Mouse (Mus musculus): Measurements from ENCODE around the gene Ppid. TPM values are rescaled to one million over a fixed set of nuclear protein-coding genes. Genes with fewer than 3 reads are reported as not detected.

The Ppid gene
- polyA plus RNA-seq, 1 experiment from 2014 or later = 161 TPM

- no peak overlapping the region for H3K4me3 ChIP-seq
- no peak overlapping the region for H3K9ac ChIP-seq
- WGBS = 26% methylated on average over 10 of the region's 10 CpGs
- H3K4me2 ChIP-seq = 0 out of 2 replicates have a peak overlapping the region, but pooled peaks have one; percentile 11
- H3K36me3 ChIP-seq = no peaks in the 10 kb centered on the region
- H3K27ac ChIP-seq (replicated peaks) = peak overlapping the region; percentile 64
- H3K9me3 ChIP-seq = no peaks in the 10 kb centered on the region
- no peaks in the 10 kb centered on the region for H3K27me3 ChIP-seq
- peak; percentile 69 for ATAC-seq (ENCODE audit: low read depth)
- peaks cover 13% of the 10 kb centered on the region; the same call in 1 of the 2 replicates for H3K4me1 ChIP-seq (replicated peaks)
Measured at GRCm38 (mm10) chr3:79575576-79576467, 15.3 kb upstream of the Ppid start.

GRCm38 (mm10) chr3:79576468-79576816, 14.7 kb upstream of the Ppid start:
- WGBS = 29% methylated on average over 3 of the region's 3 CpGs
- Histone ChIP-seq H3K27me3 (no peaks in the 10 kb centered on the region), H3K36me3 (no peaks in the 10 kb centered on the region), H3K9ac (no peak overlapping the region), H3K9me3 (no peaks in the 10 kb centered on the region), H3K4me2 (0 out of 2 replicates have a peak overlapping the region, but pooled peaks have one; percentile 11), H3K4me3 (no peak overlapping the region), H3K27ac (replicated peaks) (peak overlapping the region; percentile 64), H3K4me1 (replicated peaks) (peaks cover 13% of the 10 kb centered on the region; the same call in 1 of the 2 replicates)
- 0 out of 2 replicates have a peak, but pooled peaks have one; percentile 20 for ATAC-seq (ENCODE audit: low read depth)

- no peak overlapping the region for H3K4me3 ChIP-seq
- H3K4me2 ChIP-seq = no peak overlapping the region
- H3K4me1 ChIP-seq (replicated peaks) = peaks cover 13% of the 10 kb centered on the region; the same call in 1 of the 2 replicates
- H3K9ac ChIP-seq = no peak overlapping the region
- H3K9me3 ChIP-seq = no peaks in the 10 kb centered on the region
- no peaks in the 10 kb centered on the region for H3K27me3 ChIP-seq
- no peaks in the 10 kb centered on the region for H3K36me3 ChIP-seq
- WGBS = 36% methylated on average over 5 of the region's 5 CpGs
- 0 out of 2 replicates have a peak overlapping the region, but pooled peaks have one; percentile 64 for H3K27ac ChIP-seq (replicated peaks)
- ATAC-seq (ENCODE audit: low read depth) = peak; percentile 49; the same call in 1 of the 2 replicates
Measured at GRCm38 (mm10) chr3:79576865-79577264, 14.3 kb upstream of the Ppid start.

GRCm38 (mm10) chr3:79577606-79578005, 13.5 kb upstream of the Ppid start:
- Histone ChIP-seq H3K4me3 (no peak overlapping the region), H3K27ac (replicated peaks) (no peak overlapping the region), H3K4me1 (replicated peaks) (peaks cover 13% of the 10 kb centered on the region; the same call in 1 of the 2 replicates), H3K27me3 (no peaks in the 10 kb centered on the region), H3K4me2 (no peak overlapping the region), H3K9me3 (no peaks in the 10 kb centered on the region), H3K36me3 (no peaks in the 10 kb centered on the region), H3K9ac (no peak overlapping the region)
- 91% methylated on average over 6 of the region's 6 CpGs for WGBS
- ATAC-seq (ENCODE audit: low read depth) = no peak

GRCm38 (mm10) chr3:79578164-79578563, 13.0 kb upstream of the Ppid start:
- H3K36me3 ChIP-seq = no peaks in the 10 kb centered on the region
- no peak overlapping the region for H3K27ac ChIP-seq (replicated peaks)
- H3K27me3 ChIP-seq = no peaks in the 10 kb centered on the region
- H3K4me2 ChIP-seq = no peak overlapping the region
- no peak overlapping the region for H3K9ac ChIP-seq
- ATAC-seq (ENCODE audit: low read depth) = no peak
- 83% methylated on average over 6 of the region's 6 CpGs for WGBS
- no peaks in the 10 kb centered on the region for H3K9me3 ChIP-seq
- H3K4me1 ChIP-seq (replicated peaks) = peaks cover 13% of the 10 kb centered on the region; the same call in 1 of the 2 replicates
- no peak overlapping the region for H3K4me3 ChIP-seq

GRCm38 (mm10) chr3:79579891-79580575, 11.1 kb upstream of the Ppid start:
- Histone ChIP-seq H3K27ac (replicated peaks) (no peak overlapping the region), H3K4me1 (replicated peaks) (peaks cover 13% of the 10 kb centered on the region; the same call in 1 of the 2 replicates), H3K4me3 (no peak overlapping the region), H3K27me3 (no peaks in the 10 kb centered on the region), H3K9me3 (no peaks in the 10 kb centered on the region), H3K9ac (no peak overlapping the region), H3K36me3 (no peaks in the 10 kb centered on the region), H3K4me2 (no peak overlapping the region)
- ATAC-seq (ENCODE audit: low read depth) = no peak
- WGBS = 87% methylated on average over 5 of the region's 5 CpGs

- Histone ChIP-seq H3K4me3 (no peak overlapping the region), H3K4me2 (no peak overlapping the region), H3K27me3 (no peaks in the 10 kb centered on the region), H3K36me3 (no peaks in the 10 kb centered on the region), H3K27ac (replicated peaks) (no peak overlapping the region), H3K9ac (no peak overlapping the region), H3K9me3 (no peaks in the 10 kb centered on the region), H3K4me1 (replicated peaks) (peaks cover 5% of the 10 kb centered on the region)
- peak; percentile 73 for ATAC-seq (ENCODE audit: low read depth)
- 7% methylated on average over 6 of the region's 6 CpGs for WGBS
Measured at GRCm38 (mm10) chr3:79586804-79587203, 4.3 kb upstream of the Ppid start.

- Histone ChIP-seq H3K9ac (no peak overlapping the region), H3K27me3 (no peaks in the 10 kb centered on the region), H3K27ac (replicated peaks) (no peak overlapping the region), H3K4me1 (replicated peaks) (peaks cover 19% of the 10 kb centered on the region), H3K4me2 (no peak overlapping the region), H3K36me3 (peaks cover 8% of the 10 kb centered on the region), H3K4me3 (no peak overlapping the region), H3K9me3 (no peaks in the 10 kb centered on the region)
- ATAC-seq (ENCODE audit: low read depth) = no peak
- WGBS = 83% methylated on average over 2 of the region's 2 CpGs
Measured at GRCm38 (mm10) chr3:79589671-79590070, 1.5 kb upstream of the Ppid start.

- Histone ChIP-seq H3K4me3 (peak overlapping the region; percentile 92), H3K4me1 (replicated peaks) (peaks cover 19% of the 10 kb centered on the region), H3K27me3 (no peaks in the 10 kb centered on the region), H3K9me3 (no peaks in the 10 kb centered on the region), H3K27ac (replicated peaks) (peak overlapping the region; percentile 82), H3K9ac (peak overlapping the region; percentile 85), H3K4me2 (peak overlapping the region; percentile 90), H3K36me3 (peaks cover 29% of the 10 kb centered on the region)
- peak; percentile 14; the same call in 1 of the 2 replicates for ATAC-seq (ENCODE audit: low read depth)
- WGBS = 6% methylated on average over 15 of the region's 15 CpGs
Measured at GRCm38 (mm10) chr3:79591793-79592471, 790 bp downstream of the Ppid start.

- Histone ChIP-seq H3K4me3 (no peak overlapping the region), H3K4me1 (replicated peaks) (peaks cover 19% of the 10 kb centered on the region), H3K27ac (replicated peaks) (no peak overlapping the region), H3K36me3 (peaks cover 58% of the 10 kb centered on the region), H3K9ac (no peak overlapping the region), H3K27me3 (no peaks in the 10 kb centered on the region), H3K4me2 (no peak overlapping the region), H3K9me3 (no peaks in the 10 kb centered on the region)
- no peak for ATAC-seq (ENCODE audit: low read depth)
- 95% methylated on average over 7 of the region's 7 CpGs for WGBS
Measured at GRCm38 (mm10) chr3:79595468-79595867, 4.3 kb downstream of the Ppid start.

- H3K4me2 ChIP-seq = no peak overlapping the region
- no peaks in the 10 kb centered on the region for H3K4me1 ChIP-seq (replicated peaks)
- H3K27ac ChIP-seq (replicated peaks) = no peak overlapping the region
- H3K9ac ChIP-seq = no peak overlapping the region
- ATAC-seq (ENCODE audit: low read depth) = no peak
- H3K4me3 ChIP-seq = no peak overlapping the region
- H3K27me3 ChIP-seq = no peaks in the 10 kb centered on the region
- peaks cover 63% of the 10 kb centered on the region for H3K36me3 ChIP-seq
- no peaks in the 10 kb centered on the region for H3K9me3 ChIP-seq
- WGBS = 94% methylated on average over 2 of the region's 2 CpGs
Measured at GRCm38 (mm10) chr3:79609886-79610285, 18.7 kb downstream of the Ppid start.

All from neural tube, embryonic 13.5 days (tissue).